Mouse (Mus musculus) small intestine, adult 2 months (tissue): ENCODE measurements around the gene Cenpc1.

ENCODE experiments used
- CTCF ChIP-seq: fragments of 200-500 bp; IDR thresholded peaks from 2 replicates; pipeline ENCODE4 v1.5.1; 2012; ENCODE audit warnings: low read depth, mild to moderate bottlenecking, control low read depth, inconsistent platforms, low read length, moderate library complexity, mixed read lengths; ENCODE audit not compliant: insufficient replicate concordance, insufficient read length; ENCODE audit errors: extremely low read depth
- POLR2A ChIP-seq: fragments of 200-500 bp; IDR thresholded peaks from 2 replicates; pipeline ENCODE4 v1.6.1; 2012; ENCODE audit warnings: low read depth, mild to moderate bottlenecking, control low read depth, inconsistent platforms, low read length, moderate library complexity

GRCm38 (mm10) chr5:85996545-85997510 lies 68.6 kb downstream of the Cenpc1 start:
- TF ChIP-seq CTCF, result no peak
- TF ChIP-seq POLR2A, result no peak
